Mouse (Mus musculus): ENCODE results near the gene Fbxl18.

- no peak for TF ChIP-seq CTCF (IDR thresholded peaks at IDR 0.05)
- TF ChIP-seq POLR2A (IDR thresholded peaks at IDR 0.05; ENCODE audit: insufficient read depth, low read depth, low read length), result no peak
- no peak for TF ChIP-seq EP300 (IDR thresholded peaks at IDR 0.05; ENCODE audit: insufficient read depth, low read depth, low read length)
These were observed 5.4 kb upstream of the Fbxl18 start for GRCm38 (mm10) chr5:142900651-142901050.
